8 mouse cellular contexts compared by ENCODE assay signal in the genomic region with DNA sequence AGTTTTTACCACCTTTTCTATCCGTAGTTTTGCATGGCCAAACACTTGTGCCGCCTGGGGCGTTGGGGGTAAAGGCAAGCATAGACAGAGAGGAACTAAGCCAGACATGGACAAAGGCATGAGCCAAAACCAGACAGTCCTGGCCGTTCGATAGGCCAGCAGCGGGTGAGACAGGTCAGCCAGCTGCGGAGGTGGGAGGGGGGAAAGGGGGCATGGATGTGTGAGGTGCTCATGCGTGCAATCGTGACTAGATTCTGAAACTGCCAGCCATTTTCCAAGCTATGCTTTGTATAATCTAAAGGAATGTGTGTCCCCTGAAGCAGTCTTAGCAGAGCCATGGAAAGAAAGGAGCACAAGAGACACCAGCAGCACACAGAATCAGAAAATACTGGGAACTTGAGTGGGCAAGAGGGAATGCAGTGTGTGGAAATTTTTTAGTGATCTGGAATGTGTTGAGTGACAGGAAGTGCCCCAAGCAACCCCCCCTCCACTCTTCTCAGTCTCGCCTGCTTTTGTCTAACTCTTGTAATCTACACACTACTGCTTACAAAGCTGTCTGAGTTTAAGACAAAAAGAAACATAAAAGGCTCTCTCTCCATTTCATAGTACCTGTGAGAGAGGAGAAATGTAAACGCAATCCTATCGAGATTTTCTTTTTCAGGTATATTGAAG.
A peak's percentile ranks its signal among the peaks of the same experiment; 100 is the strongest.
DNase-seq lines count a peak whose midpoint lies in the region; ATAC-seq and TF ChIP-seq lines count a peak whose summit lies in the region.

No protein-coding gene starts in this region.

- H3K9ac ChIP-seq in forebrain, postnatal 0 days: peak overlapping the region; percentile 70
- H3K9ac ChIP-seq in lung, postnatal 0 days (replicated peaks; ENCODE audit: low read depth): peak overlapping the region; percentile 47

- DNase-seq in MN1 (ENCODE audit: low spot score): peak; percentile 70
- peak; percentile 41 for DNase-seq in c-Kit-positive CD71-positive TER-119-positive erythroid progenitor cells, embryonic 14.5 days (ENCODE audit: low spot score)
- peak; percentile 72 for DNase-seq in forebrain, postnatal 0 days
- DNase-seq in heart, postnatal 36 days: peak; percentile 55 to 67
- peak; percentile 20 to 23 for DNase-seq in layer of hippocampus, adult 8-10 months (ENCODE audit: low spot score in 2 of 2)
- DNase-seq in lung, postnatal 0 days (ENCODE audit: low spot score): peak; percentile 79
- peak; percentile 25 for DNase-seq in ovary, postnatal 10 days (ENCODE audit: low spot score)
- peak; percentile 69 for DNase-seq in thymus, postnatal 25 days

- WGBS in forebrain, postnatal 0 days: under 1% methylated on average over 12 of the region's 12 CpGs
- WGBS in lung, postnatal 0 days: 2% methylated on average over 12 of the region's 12 CpGs

- TF ChIP-seq EP300 in lung, postnatal 0 days (IDR thresholded peaks at IDR 0.05): no peak

- H3K27ac ChIP-seq in forebrain, postnatal 0 days (ENCODE audit: low read depth, low read length): peak overlapping the region; percentile 90
- H3K27ac ChIP-seq in lung, postnatal 0 days (ENCODE audit: low read length): peak overlapping the region; percentile 67

- TF ChIP-seq CTCF in forebrain, postnatal 0 days (IDR thresholded peaks at IDR 0.05; ENCODE audit: low read depth): no peak
- no peak for TF ChIP-seq CTCF in lung, postnatal 0 days (IDR thresholded peaks at IDR 0.05)

- intact Hi-C loops in heart, postnatal 36 days (cut with DNase I): loop anchor here (2.0 kb wide), 1 partner anchor 27 kb away; no protein-coding TSS in a partner anchor

- H3K27me3 ChIP-seq in forebrain, postnatal 0 days (ENCODE audit: insufficient read depth, low read length): no peaks in the 10 kb centered on the region
- H3K27me3 ChIP-seq in lung, postnatal 0 days (replicated peaks; ENCODE audit: insufficient read depth, low read length): no peaks in the 10 kb centered on the region

- no peaks in the 10 kb centered on the region for H3K36me3 ChIP-seq in forebrain, postnatal 0 days (ENCODE audit: insufficient read depth)
- H3K36me3 ChIP-seq in lung, postnatal 0 days (ENCODE audit: insufficient read depth, low read length): no peaks in the 10 kb centered on the region

- H3K9me3 ChIP-seq in forebrain, postnatal 0 days (ENCODE audit: low read length): no peaks in the 10 kb centered on the region
- H3K9me3 ChIP-seq in lung, postnatal 0 days (ENCODE audit: low read length): no peaks in the 10 kb centered on the region

- H3K4me1 ChIP-seq in forebrain, postnatal 0 days (ENCODE audit: insufficient read depth): 0 out of 2 replicates have a peak, but pooled peaks cover 3% of the 10 kb centered on the region
- no peaks in the 10 kb centered on the region for H3K4me1 ChIP-seq in lung, postnatal 0 days (ENCODE audit: insufficient read depth, low read depth, low read length)

- peak overlapping the region; percentile 76 for H3K4me2 ChIP-seq in forebrain, postnatal 0 days (ENCODE audit: low read depth)
- peak overlapping the region; percentile 67 for H3K4me2 ChIP-seq in lung, postnatal 0 days (replicated peaks; ENCODE audit: low read depth, low read length)

- H3K4me3 ChIP-seq in forebrain, postnatal 0 days (ENCODE audit: low read depth, low read length): peak overlapping the region; percentile 58
- H3K4me3 ChIP-seq in lung, postnatal 0 days (ENCODE audit: low read depth, low read length): peak overlapping the region; percentile 50

- peak; percentile 65 for ATAC-seq in forebrain, postnatal 0 days
- ATAC-seq in lung, postnatal 0 days: peak; percentile 76

Comparison
In these comparisons a context has a peak if more than half of its experiments do, and no peak if none do; other contexts are left out.
1. Peak in every context shown above with its lines: DNase-seq, ATAC-seq, H3K4me3 ChIP-seq and H3K27ac ChIP-seq.
2. DNase-seq: peak in every context shown above with its lines; median percentile 79 in lung, postnatal 0 days; 72 in forebrain, postnatal 0 days; 70 in MN1; 69 in thymus, postnatal 25 days; 61 in heart, postnatal 36 days; 41 in c-Kit-positive CD71-positive TER-119-positive erythroid progenitor cells, embryonic 14.5 days; 25 in ovary, postnatal 10 days; 22 in layer of hippocampus, adult 8-10 months.